Mouse (Mus musculus) spleen, postnatal 4 days (tissue): ENCODE measurements at regions not wholly inside any gene's neighbourhood (a gene's known extent, or its start where the extent isn't known, plus 50 kb on each side); places are given as distances from the start of the nearest gene placed in this dataset.

Source experiments
- DNase-seq, 2 experiments: peaks; one replicate each; pipeline ENCODE4 v3.0.0; 2022; ENCODE audit warnings: low spot score in 2 of 2

DNA sequence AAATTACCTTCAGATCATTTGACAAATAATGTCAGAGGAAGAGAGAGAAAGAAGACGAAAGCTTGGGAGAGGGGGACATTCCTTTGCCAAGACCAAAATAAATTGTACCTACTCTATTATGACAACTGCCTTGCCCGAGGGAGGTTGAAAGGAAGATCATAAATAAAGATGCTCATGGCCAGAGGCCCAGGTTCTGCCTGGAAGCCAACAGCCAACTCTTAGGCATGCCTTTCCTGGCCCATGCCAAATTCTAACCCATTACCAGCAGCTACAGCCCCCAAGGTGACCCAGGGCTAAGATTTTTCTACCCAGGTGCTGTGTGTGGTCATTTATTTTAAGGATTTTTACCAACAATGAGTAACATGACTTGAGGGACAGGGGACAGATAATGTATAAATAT is 54.9 kb downstream of the Cbln1 start:
- DNase-seq = no peak

- no peak for DNase-seq
Observed at GRCm38 (mm10) chr8:87415051-87415630, 57.3 kb downstream of the Cbln1 start.

- no peak for DNase-seq
Observed at GRCm38 (mm10) chr8:87389016-87389415, 83.4 kb downstream of the Cbln1 start.

DNA sequence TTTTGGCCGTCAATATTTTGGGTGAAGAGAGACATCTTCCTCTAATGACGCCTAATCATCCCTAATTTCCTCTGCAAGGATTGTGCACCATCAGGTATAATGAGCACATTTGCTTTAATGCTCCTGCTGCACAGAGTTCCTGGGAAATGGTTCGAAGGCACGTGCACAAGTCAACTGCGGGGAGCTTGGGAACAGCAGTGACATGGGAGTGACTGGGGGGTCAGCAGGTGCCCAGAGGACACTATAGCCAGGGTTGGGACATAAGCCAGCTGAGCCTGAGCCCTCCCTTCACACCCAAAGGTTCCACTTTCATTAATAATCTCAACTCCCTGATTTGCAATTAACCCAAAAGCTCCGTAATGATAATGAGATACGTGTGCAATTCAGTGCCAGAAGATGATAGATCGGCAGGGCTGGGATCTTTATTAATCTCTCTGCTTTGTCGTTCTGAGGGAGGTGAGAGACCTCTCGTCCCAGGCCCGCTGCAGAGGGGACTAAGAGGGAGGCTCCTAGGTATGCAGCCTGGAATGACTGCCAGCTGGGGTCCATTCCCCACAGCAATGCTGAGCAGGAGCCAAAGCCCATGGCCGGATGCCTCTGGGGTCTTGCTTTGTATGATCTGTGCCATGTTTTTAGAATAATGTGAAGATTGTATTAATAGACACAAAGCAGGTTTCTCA is 88.7 kb downstream of the Cbln1 start:
- DNase-seq = no peak

GRCm38 (mm10) chr8:87382311-87382710 is 90.1 kb downstream of the Cbln1 start:
- DNase-seq = no peak

DNA sequence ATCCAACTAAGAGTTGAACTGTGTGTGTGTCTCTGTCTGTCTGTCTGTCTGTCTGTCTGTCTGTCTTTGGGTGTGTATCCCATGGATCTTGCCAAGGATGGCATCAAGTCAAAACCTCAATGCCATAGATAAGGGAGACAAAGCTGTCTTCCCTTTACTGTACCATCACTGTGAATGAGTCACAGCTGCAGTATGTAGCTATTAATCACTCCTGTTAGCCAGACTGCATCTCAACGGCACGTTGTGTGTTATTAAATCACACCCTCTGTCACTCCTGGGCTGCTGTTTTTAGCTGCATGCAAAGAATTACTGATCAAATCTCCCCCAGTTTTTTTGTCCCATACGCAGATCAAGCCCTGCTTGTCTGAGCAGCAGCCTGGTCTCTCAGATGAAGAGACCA is 91.6 kb downstream of the Cbln1 start:
- no peak for DNase-seq

- DNase-seq = no peak
Observed at GRCm38 (mm10) chr8:87379296-87379695, 93.1 kb downstream of the Cbln1 start.

GRCm38 (mm10) chr8:87374044-87374443 is 98.4 kb downstream of the Cbln1 start:
- DNase-seq = no peak

DNA sequence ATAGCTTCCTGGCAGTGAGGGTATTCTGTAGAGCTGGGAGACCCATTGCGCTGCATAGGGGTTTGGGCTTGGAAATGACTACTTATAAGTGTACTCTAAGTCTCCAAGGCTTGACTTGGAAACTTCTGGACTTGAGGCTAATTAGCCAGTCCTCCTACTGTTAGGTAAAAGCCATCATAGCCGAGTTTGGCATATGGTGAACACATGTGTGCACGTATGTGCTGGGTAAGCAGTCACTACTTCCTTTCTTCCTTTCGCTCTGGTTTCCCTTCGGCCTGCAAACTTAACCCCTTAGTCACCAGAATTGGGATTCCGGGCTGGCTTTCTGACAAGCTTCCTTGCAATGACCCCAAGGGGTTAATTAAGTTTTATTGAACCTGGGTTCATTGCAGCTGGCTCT is 98.9 kb downstream of the Cbln1 start:
- no peak for DNase-seq

DNA sequence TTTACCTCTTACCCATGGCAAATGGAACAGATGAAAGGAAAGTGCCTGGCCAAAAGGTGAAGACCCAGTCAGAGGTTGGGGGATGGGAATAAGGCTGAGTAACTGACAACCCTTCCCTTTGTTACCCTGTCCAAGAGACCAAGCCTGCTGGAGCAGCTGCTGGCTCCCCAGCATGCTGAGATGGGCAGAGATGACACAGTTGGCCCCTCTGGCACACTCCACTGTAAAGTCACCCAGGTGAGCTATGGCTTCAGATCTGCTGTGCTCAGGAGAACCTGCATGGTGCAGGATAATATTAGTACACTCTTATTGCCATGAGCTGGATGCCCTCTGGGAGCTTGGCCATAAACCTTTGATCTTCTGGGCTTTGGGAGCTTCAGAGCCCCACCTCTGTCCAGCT is 100.3 kb downstream of the Cbln1 start:
- no peak for DNase-seq

DNA sequence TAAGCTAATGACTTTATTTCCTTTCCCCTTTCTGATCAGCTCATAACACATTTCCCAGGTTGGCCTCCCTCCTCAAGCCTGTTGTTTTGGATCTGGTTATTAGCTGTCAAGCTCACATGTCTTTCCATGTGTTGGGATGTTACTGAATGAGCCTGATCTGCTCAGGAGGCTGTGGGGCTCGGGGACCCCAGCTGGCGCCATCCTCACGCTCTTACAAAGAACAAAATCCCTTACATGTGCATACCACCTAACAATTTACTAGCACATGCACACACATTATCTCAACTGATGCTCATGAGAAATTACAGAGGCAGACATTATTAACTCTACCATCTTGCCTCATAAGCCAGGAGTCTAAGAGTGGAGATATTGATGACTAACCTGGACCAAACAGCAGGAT is 102.2 kb downstream of the Cbln1 start:
- DNase-seq = no peak

- no peak for DNase-seq
Observed at GRCm38 (mm10) chr8:87350471-87350870, 121.9 kb downstream of the Cbln1 start.

GRCm38 (mm10) chr8:87349781-87350181 is 122.6 kb downstream of the Cbln1 start:
- no peak for DNase-seq

GRCm38 (mm10) chr8:87329371-87329770 is 143.0 kb downstream of the Cbln1 start:
- DNase-seq = no peak

- DNase-seq = no peak
Observed at GRCm38 (mm10) chr8:87314570-87314969, 157.8 kb downstream of the Cbln1 start.

DNA sequence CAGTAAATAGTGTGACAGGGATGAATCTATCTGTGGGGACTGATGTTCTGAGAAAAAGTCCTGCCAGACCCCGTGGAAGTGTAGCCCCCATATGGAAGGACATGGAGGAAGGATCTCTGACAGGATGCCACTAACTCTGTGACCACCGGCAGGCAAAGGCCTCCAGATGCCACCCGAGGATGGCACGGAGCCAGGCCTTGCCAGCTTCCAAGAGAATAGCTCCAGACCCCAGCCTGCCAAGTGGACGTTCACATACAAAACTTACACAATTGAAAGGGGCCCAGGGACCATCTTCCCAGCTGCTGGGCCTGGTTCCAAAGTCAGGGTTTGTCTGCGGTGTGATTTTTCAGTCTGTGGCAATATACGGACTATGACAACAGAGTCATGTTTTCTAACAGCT is 161.1 kb downstream of the Cbln1 start:
- DNase-seq = no peak

DNA sequence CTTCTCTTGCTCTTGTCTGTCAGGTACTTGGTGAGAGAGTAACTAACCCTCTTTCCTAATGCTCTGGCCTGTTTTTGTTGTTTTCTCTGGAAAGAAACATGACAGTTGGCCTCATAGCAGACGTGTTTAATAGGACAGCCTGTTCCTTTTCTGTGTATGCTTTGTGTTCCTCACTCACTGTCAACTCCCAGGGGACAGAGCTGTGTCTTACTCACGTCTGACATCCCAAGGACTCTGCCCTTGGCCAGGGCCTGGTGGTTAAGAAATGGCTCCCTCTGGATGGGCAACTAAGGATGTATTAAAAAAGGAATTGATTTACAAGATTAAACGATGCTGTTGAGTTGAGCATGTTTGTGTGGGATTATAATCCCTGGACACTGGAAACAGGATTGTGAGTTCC is 164.1 kb downstream of the Cbln1 start:
- DNase-seq = no peak

GRCm38 (mm10) chr8:87305001-87305400 is 167.4 kb downstream of the Cbln1 start:
- DNase-seq = no peak

GRCm38 (mm10) chr8:87303522-87303921 is 168.9 kb downstream of the Cbln1 start:
- DNase-seq = no peak

- DNase-seq = no peak
Observed at GRCm38 (mm10) chr8:87297761-87298160, 174.6 kb downstream of the Cbln1 start.

- DNase-seq = no peak
Observed at GRCm38 (mm10) chr8:87297331-87297730, 175.1 kb downstream of the Cbln1 start.

DNA sequence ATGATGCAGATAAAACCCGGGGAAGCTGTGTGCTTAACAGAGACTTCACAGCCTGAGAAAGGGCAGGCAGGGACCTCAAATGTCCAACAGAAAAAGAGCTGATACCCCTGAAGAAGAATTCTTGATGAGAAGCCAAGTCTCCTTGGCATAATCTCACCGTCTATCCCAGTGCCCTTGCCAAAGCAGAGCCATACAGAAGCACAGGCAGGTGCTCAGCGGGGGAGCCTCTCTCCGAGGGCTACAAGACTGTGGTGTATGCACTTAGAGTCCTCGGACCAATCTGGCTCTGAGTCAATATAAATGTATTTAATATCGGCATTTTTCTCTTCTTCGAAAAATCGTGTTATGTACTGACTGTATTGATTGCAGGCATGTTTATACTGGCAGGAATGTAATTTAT is 186.3 kb downstream of the Cbln1 start:
- no peak for DNase-seq

DNA sequence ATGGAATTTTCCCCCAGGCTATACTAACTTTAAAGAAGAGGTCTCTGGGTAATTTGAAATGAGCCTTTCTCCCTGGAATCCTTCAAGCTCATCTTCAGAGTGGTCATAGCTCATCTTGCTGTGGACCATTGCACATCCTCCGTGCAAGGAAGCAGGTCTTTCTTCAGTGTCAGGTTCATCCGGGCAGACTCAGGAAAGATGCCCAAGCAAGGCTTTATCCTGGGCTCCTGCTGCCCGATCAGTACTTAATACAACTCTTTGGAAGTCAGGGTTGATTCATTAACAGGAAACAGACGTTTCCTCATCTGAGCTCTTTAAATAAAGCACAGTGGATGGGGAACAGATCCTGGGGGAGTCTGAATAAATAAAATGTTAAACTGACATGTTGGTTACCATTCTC is 188.1 kb downstream of the Cbln1 start:
- DNase-seq = no peak

- no peak for DNase-seq
Observed at GRCm38 (mm10) chr8:87282511-87282910, 189.9 kb downstream of the Cbln1 start.
